Comparison of ENCODE assay signal across 8 mouse cellular contexts in genomic region chr16:17509240-17509597, GRCm38 (mm10). TPM values are rescaled to one million over a fixed set of nuclear protein-coding genes. Genes with fewer than 3 reads are reported as not detected.
DNase-seq lines count a peak whose midpoint lies in the region; ATAC-seq and TF ChIP-seq lines count a peak whose summit lies in the region.

No protein-coding gene starts in this region.

- peaks cover 4% of the 10 kb centered on the region; the same call in 1 of the 2 replicates for H3K79me2 ChIP-seq in liver, adult 2 months (ENCODE audit: control insufficient read depth, insufficient read depth, low read length)
- peaks cover 20% of the 10 kb centered on the region for H3K79me2 ChIP-seq in myocyte (ENCODE audit: control insufficient read depth, insufficient read depth)

- ATAC-seq in hindbrain, postnatal 0 days = no peak

- peak overlapping the region; percentile 86 for H3K9ac ChIP-seq in liver, adult 2 months (ENCODE audit: low read depth, low read length)
- H3K9ac ChIP-seq in hindbrain, postnatal 0 days (replicated peaks; ENCODE audit: low read length) = peak overlapping the region; percentile 85

- peak overlapping the region; percentile 84 for H3K4me2 ChIP-seq in hindbrain, postnatal 0 days (ENCODE audit: low read depth, low read length)
- H3K4me2 ChIP-seq in myocyte (ENCODE audit: low read depth) = peak overlapping the region; percentile 87

- no peak for DNase-seq in liver, adult 2 months (ENCODE audit: extremely low read depth, low read depth, low spot score)
- no peak for DNase-seq in liver
- peak; percentile 10 for DNase-seq in hindbrain, postnatal 0 days (ENCODE audit: low spot score)
- DNase-seq in ovary, postnatal 14 days (ENCODE audit: low spot score) = no peak
- no peak for DNase-seq in B cell, adult 2 months
- no peak for DNase-seq in adrenal gland, postnatal 4 days (ENCODE audit: low spot score in 2 of 2)

- no peak for TF ChIP-seq CTCF in liver, adult 2 months (IDR thresholded peaks at IDR 0.05; ENCODE audit: low read depth, low read length)
- no peak for TF ChIP-seq CTCF in cortical plate, adult 2 months (IDR thresholded peaks at IDR 0.05; ENCODE audit: extremely low read depth, insufficient read depth, low read length)
- TF ChIP-seq CTCF in hindbrain, postnatal 0 days (IDR thresholded peaks at IDR 0.05; ENCODE audit: low read depth) = no peak

- peak overlapping the region; percentile 92 for H3K27ac ChIP-seq in liver, adult 2 months (replicated peaks; ENCODE audit: insufficient read depth, low read depth, low read length)
- H3K27ac ChIP-seq in cortical plate, adult 2 months (ENCODE audit: insufficient read depth, low read length) = 0 out of 2 replicates have a peak overlapping the region, but pooled peaks have one; percentile 1
- H3K27ac ChIP-seq in hindbrain, postnatal 0 days = peak overlapping the region; percentile 93

- H3K4me3 ChIP-seq in liver, adult 2 months (ENCODE audit: insufficient read depth, low read depth, low read length) = peak overlapping the region; percentile 94
- peak overlapping the region; percentile 64 for H3K4me3 ChIP-seq in cortical plate, adult 2 months (ENCODE audit: insufficient read depth, low read length)
- H3K4me3 ChIP-seq in hindbrain, postnatal 0 days (ENCODE audit: low read length) = peak overlapping the region; percentile 83
- H3K4me3 ChIP-seq in myocyte = peak overlapping the region; percentile 78

- H3ac ChIP-seq in myocyte (ENCODE audit: control insufficient read depth, insufficient read length) = peak overlapping the region; percentile 26

- TF ChIP-seq POLR2A in liver, adult 2 months (IDR thresholded peaks at IDR 0.05; ENCODE audit: extremely low read depth, insufficient read depth, low read length) = no peak
- no peak for TF ChIP-seq POLR2A in cortical plate, adult 2 months (IDR thresholded peaks at IDR 0.05; ENCODE audit: extremely low read depth, insufficient read depth, low read length)
- no peak for TF ChIP-seq POLR2A in myocyte (IDR thresholded peaks at IDR 0.05; ENCODE audit: insufficient read length, low read depth)

- H3K36me3 ChIP-seq in liver, adult 2 months (ENCODE audit: control insufficient read depth, insufficient read depth, low read length) = peaks cover 3% of the 10 kb centered on the region; the same call in 1 of the 2 replicates
- peaks cover 17% of the 10 kb centered on the region for H3K36me3 ChIP-seq in hindbrain, postnatal 0 days (ENCODE audit: insufficient read depth, low read length)
- H3K36me3 ChIP-seq in myocyte (ENCODE audit: control insufficient read depth, insufficient read depth) = peaks cover 19% of the 10 kb centered on the region

- peaks cover 7% of the 10 kb centered on the region for H3K4me1 ChIP-seq in liver, adult 2 months (ENCODE audit: control insufficient read depth, insufficient read depth, low read length)
- H3K4me1 ChIP-seq in cortical plate, adult 2 months (ENCODE audit: control insufficient read depth, insufficient read depth, low read length) = peaks cover 5% of the 10 kb centered on the region; the same call in 1 of the 2 replicates
- peaks cover 13% of the 10 kb centered on the region for H3K4me1 ChIP-seq in hindbrain, postnatal 0 days (ENCODE audit: insufficient read depth, low read length)

- H3K9me3 ChIP-seq in hindbrain, postnatal 0 days (ENCODE audit: low read length) = no peaks in the 10 kb centered on the region

- WGBS in liver, adult 2 months = 4% methylated on average over 9 of the region's 9 CpGs
- 8% methylated on average over 9 of the region's 9 CpGs for WGBS in hindbrain, postnatal 0 days

- no peaks in the 10 kb centered on the region for H3K27me3 ChIP-seq in liver, adult 2 months (ENCODE audit: control insufficient read depth, insufficient read depth, low read length)
- H3K27me3 ChIP-seq in hindbrain, postnatal 0 days (ENCODE audit: insufficient read depth, low read length) = no peaks in the 10 kb centered on the region
- peaks cover 20% of the 10 kb centered on the region for H3K27me3 ChIP-seq in myocyte (ENCODE audit: control insufficient read depth, insufficient read depth, insufficient read length)

TF ChIP-seq in myocyte, 11 proteins besides CTCF, POLR2A, EP300 and RAD21:
- TF ChIP-seq SRF (IDR thresholded peaks at IDR 0.05; ENCODE audit: control insufficient read depth, insufficient read length, low read depth) = no peak
- TF ChIP-seq REST (IDR thresholded peaks at IDR 0.05; ENCODE audit: insufficient read depth, insufficient read length) = no peak
- no peak for TF ChIP-seq TCF12 (IDR thresholded peaks at IDR 0.05; ENCODE audit: insufficient read depth, poor library complexity, severe bottlenecking)
- TF ChIP-seq POLR2AphosphoS2 (IDR thresholded peaks at IDR 0.05; ENCODE audit: insufficient read length, low read depth) = no peak
- no peak for TF ChIP-seq CEBPB (IDR thresholded peaks at IDR 0.05; ENCODE audit: insufficient read depth, poor library complexity, severe bottlenecking)
- TF ChIP-seq MAX (IDR thresholded peaks at IDR 0.05; ENCODE audit: low read depth) = no peak
- no peak for TF ChIP-seq MYOD1 (IDR thresholded peaks at IDR 0.05; ENCODE audit: control insufficient read depth in 1 of 3, insufficient read length in 2 of 3, low read depth in 2 of 3)
- no peak for TF ChIP-seq E2F4 (IDR thresholded peaks at IDR 0.05; ENCODE audit: insufficient read depth)
- no peak for TF ChIP-seq USF1 (IDR thresholded peaks at IDR 0.05; ENCODE audit: low read depth)
- no peak for TF ChIP-seq MYOG (IDR thresholded peaks at IDR 0.05; ENCODE audit: control insufficient read depth in 1 of 3, insufficient read depth in 1 of 3, insufficient read length in 2 of 3, low read depth in 2 of 3)
- TF ChIP-seq TCF3 (IDR thresholded peaks at IDR 0.05; ENCODE audit: insufficient read length, low read depth) = no peak

RNA-seq across cellular contexts. Expression of gene Lztr1, which starts 0.7 kb away (rescaled TPM):
- 39.0 and 53.0 TPM in 2 replicates for total RNA-seq in liver, adult 2 months (2014; rRNA removed)
- 83.5 and 96.7 TPM in 2 replicates for polyA plus RNA-seq in liver, adult 2 months (2012; rRNA removed)
- 330 and 345 TPM in 2 replicates for polyA plus RNA-seq in cortical plate, adult 2 months (2012; rRNA removed)
- 191 and 279 TPM in 2 replicates for total RNA-seq in hindbrain, postnatal 0 days (2014; rRNA removed)
- 82.2 and 89.8 TPM in 2 replicates for polyA plus RNA-seq in hindbrain, postnatal 0 days (2015; fragmentation: Nextera tagmentation; extraction: Ambion mirVana)
- polyA plus RNA-seq in myocyte (2012; fragmentation: generic; extraction: Trizol) = 84.7 TPM
- 10 to 100 TPM; 69.1 to 73.2 TPM for total RNA-seq in adrenal gland, postnatal 4 days (2021)

RNA-seq across cellular contexts. Expression of gene Aifm3, which starts 19.8 kb away (rescaled TPM):
- 1.4 and 3.7 TPM in 2 replicates for total RNA-seq in liver, adult 2 months (2014; rRNA removed)
- 3.5 and 3.7 TPM in 2 replicates for polyA plus RNA-seq in liver, adult 2 months (2012; rRNA removed)
- polyA plus RNA-seq in cortical plate, adult 2 months (2012; rRNA removed) = 233 and 286 TPM in 2 replicates
- total RNA-seq in hindbrain, postnatal 0 days (2014; rRNA removed) = 13.8 and 16.8 TPM in 2 replicates
- polyA plus RNA-seq in hindbrain, postnatal 0 days (2015; fragmentation: Nextera tagmentation; extraction: Ambion mirVana) = 15.7 and 17.4 TPM in 2 replicates
- 0.02 TPM for polyA plus RNA-seq in myocyte (2012; fragmentation: generic; extraction: Trizol)
- total RNA-seq in adrenal gland, postnatal 4 days (2021) = 1 to 10 TPM; 7.5 to 8.5 TPM

RNA-seq across cellular contexts. Expression of gene Thap7, which starts 21.7 kb away (rescaled TPM):
- 15.1 and 18.8 TPM in 2 replicates for total RNA-seq in liver, adult 2 months (2014; rRNA removed)
- 47.9 and 49.2 TPM in 2 replicates for polyA plus RNA-seq in liver, adult 2 months (2012; rRNA removed)
- 64.9 and 82.8 TPM in 2 replicates for polyA plus RNA-seq in cortical plate, adult 2 months (2012; rRNA removed)
- 61.0 and 66.8 TPM in 2 replicates for total RNA-seq in hindbrain, postnatal 0 days (2014; rRNA removed)
- 57.5 and 59.5 TPM in 2 replicates for polyA plus RNA-seq in hindbrain, postnatal 0 days (2015; fragmentation: Nextera tagmentation; extraction: Ambion mirVana)
- 42.6 TPM for polyA plus RNA-seq in myocyte (2012; fragmentation: generic; extraction: Trizol)
- total RNA-seq in adrenal gland, postnatal 4 days (2021) = 10 to 100 TPM; 35.6 to 39.7 TPM

RNA-seq across cellular contexts. Expression of gene Lrrc74b, which starts 51.8 kb away (rescaled TPM):
- not detected in 2 replicates for total RNA-seq in liver, adult 2 months (2014; rRNA removed)
- polyA plus RNA-seq in liver, adult 2 months (2012; rRNA removed) = not detected in 2 replicates
- polyA plus RNA-seq in cortical plate, adult 2 months (2012; rRNA removed) = 1.4 and 1.5 TPM in 2 replicates
- 2.3 and 2.4 TPM in 2 replicates for total RNA-seq in hindbrain, postnatal 0 days (2014; rRNA removed)
- 2.0 and 2.1 TPM in 2 replicates for polyA plus RNA-seq in hindbrain, postnatal 0 days (2015; fragmentation: Nextera tagmentation; extraction: Ambion mirVana)
- 0.08 TPM for polyA plus RNA-seq in myocyte (2012; fragmentation: generic; extraction: Trizol)
- under 1 TPM; 0.31 to 0.65 TPM for total RNA-seq in adrenal gland, postnatal 4 days (2021)

RNA-seq across cellular contexts. Expression of gene P2rx6, which starts 52.5 kb away (rescaled TPM):
- under 0.01 TPM in 1 of 2 replicates, not detected in the other for total RNA-seq in liver, adult 2 months (2014; rRNA removed)
- polyA plus RNA-seq in liver, adult 2 months (2012; rRNA removed) = 0.12 TPM in 1 of 2 replicates, not detected in the other
- 2.9 and 3.2 TPM in 2 replicates for polyA plus RNA-seq in cortical plate, adult 2 months (2012; rRNA removed)
- total RNA-seq in hindbrain, postnatal 0 days (2014; rRNA removed) = 3.4 and 5.1 TPM in 2 replicates
- 2.3 and 3.0 TPM in 2 replicates for polyA plus RNA-seq in hindbrain, postnatal 0 days (2015; fragmentation: Nextera tagmentation; extraction: Ambion mirVana)
- polyA plus RNA-seq in myocyte (2012; fragmentation: generic; extraction: Trizol) = 3.3 TPM
- under 1 TPM; 0.45 to 0.51 TPM for total RNA-seq in adrenal gland, postnatal 4 days (2021)

Comparison
In these comparisons a context has a peak if more than half of its experiments do, and no peak if none do; other contexts are left out.
1. H3K27ac ChIP-seq: peak in every context shown above with its lines; median percentile 93 in hindbrain, postnatal 0 days; 92 in liver, adult 2 months; 1 in cortical plate, adult 2 months.
2. RNA of gene Aifm3, which starts 19.8 kb away (polyA plus RNA-seq): 233 to 286 TPM in cortical plate, adult 2 months; 15.7 to 17.4 TPM in hindbrain, postnatal 0 days, 3.5 to 3.7 TPM in liver, adult 2 months and 0.02 TPM in myocyte (single experiment); every median in the first group is over 10 times any median in the second.
3. Peak in every context shown above with its lines, with median percentiles within 50 percentile points of each other: H3K4me3 ChIP-seq.